Mouse (Mus musculus) urinary bladder, postnatal 4 days (tissue): ENCODE measurements around the gene Arhgef28.

Experiments
- DNase-seq, 2 experiments: peaks; one replicate each; pipeline ENCODE4 v3.0.0; 2021 to 2022; ENCODE audit warnings: low spot score in 2 of 2

The Arhgef28 gene

GRCm38 (mm10) chr13:97918117-97918900 lies 287.9 kb downstream of the Arhgef28 start:
- no peak for DNase-seq

- DNase-seq, result no peak
Observed at GRCm38 (mm10) chr13:97911013-97911412, 295.2 kb downstream of the Arhgef28 start.

GRCm38 (mm10) chr13:97902821-97903220 lies 303.4 kb downstream of the Arhgef28 start:
- DNase-seq, result no peak

- DNase-seq, result no peak
Observed at GRCm38 (mm10) chr13:97900380-97900758, 305.9 kb downstream of the Arhgef28 start.

GRCm38 (mm10) chr13:97899604-97900379 lies 306.4 kb downstream of the Arhgef28 start:
- DNase-seq, result no peak

GRCm38 (mm10) chr13:97898590-97898989 lies 307.6 kb downstream of the Arhgef28 start:
- DNase-seq, result no peak

GRCm38 (mm10) chr13:97893031-97893825 lies 313.0 kb downstream of the Arhgef28 start:
- DNase-seq, result no peak

GRCm38 (mm10) chr13:97892089-97892884 lies 314.0 kb downstream of the Arhgef28 start:
- DNase-seq, result no peak

GRCm38 (mm10) chr13:97888046-97888445 lies 318.2 kb downstream of the Arhgef28 start:
- DNase-seq, result no peak

GRCm38 (mm10) chr13:97887558-97887957 lies 318.7 kb downstream of the Arhgef28 start:
- no peak for DNase-seq

GRCm38 (mm10) chr13:97883629-97884028 lies 322.6 kb downstream of the Arhgef28 start:
- no peak for DNase-seq

- DNase-seq, result no peak
Observed at GRCm38 (mm10) chr13:97876450-97876849, 329.8 kb downstream of the Arhgef28 start.

- DNase-seq, result no peak
Observed at GRCm38 (mm10) chr13:97876031-97876430, 330.2 kb downstream of the Arhgef28 start.

GRCm38 (mm10) chr13:97869428-97869827 lies 336.8 kb downstream of the Arhgef28 start:
- DNase-seq, result no peak

GRCm38 (mm10) chr13:97867322-97867962 lies 338.8 kb downstream of the Arhgef28 start:
- DNase-seq, result no peak

GRCm38 (mm10) chr13:97859071-97859470 lies 347.2 kb downstream of the Arhgef28 start:
- DNase-seq, result peak in 1 of 2 experiments; percentile 59

- DNase-seq, result no peak
Observed at GRCm38 (mm10) chr13:97857860-97858259, 348.4 kb downstream of the Arhgef28 start.

- DNase-seq, result no peak
Observed at GRCm38 (mm10) chr13:97853356-97853968, 352.8 kb downstream of the Arhgef28 start.
